Mouse (Mus musculus): ENCODE results near the gene Hnrnpa3. TPM values are rescaled to one million over a fixed set of nuclear protein-coding genes. Genes with fewer than 3 reads are reported as not detected.
A peak's percentile ranks its signal among the peaks of the same experiment; 100 is the strongest.
"Not testable (repeated sequence)": the region's sequence is repeated elsewhere in the genome, so short reads cannot be mapped to it uniquely, and the experiment has no call there.

Hnrnpa3 gene
- total RNA-seq, 2 experiments from 2014 or later: 192 to 229 TPM

DNA sequence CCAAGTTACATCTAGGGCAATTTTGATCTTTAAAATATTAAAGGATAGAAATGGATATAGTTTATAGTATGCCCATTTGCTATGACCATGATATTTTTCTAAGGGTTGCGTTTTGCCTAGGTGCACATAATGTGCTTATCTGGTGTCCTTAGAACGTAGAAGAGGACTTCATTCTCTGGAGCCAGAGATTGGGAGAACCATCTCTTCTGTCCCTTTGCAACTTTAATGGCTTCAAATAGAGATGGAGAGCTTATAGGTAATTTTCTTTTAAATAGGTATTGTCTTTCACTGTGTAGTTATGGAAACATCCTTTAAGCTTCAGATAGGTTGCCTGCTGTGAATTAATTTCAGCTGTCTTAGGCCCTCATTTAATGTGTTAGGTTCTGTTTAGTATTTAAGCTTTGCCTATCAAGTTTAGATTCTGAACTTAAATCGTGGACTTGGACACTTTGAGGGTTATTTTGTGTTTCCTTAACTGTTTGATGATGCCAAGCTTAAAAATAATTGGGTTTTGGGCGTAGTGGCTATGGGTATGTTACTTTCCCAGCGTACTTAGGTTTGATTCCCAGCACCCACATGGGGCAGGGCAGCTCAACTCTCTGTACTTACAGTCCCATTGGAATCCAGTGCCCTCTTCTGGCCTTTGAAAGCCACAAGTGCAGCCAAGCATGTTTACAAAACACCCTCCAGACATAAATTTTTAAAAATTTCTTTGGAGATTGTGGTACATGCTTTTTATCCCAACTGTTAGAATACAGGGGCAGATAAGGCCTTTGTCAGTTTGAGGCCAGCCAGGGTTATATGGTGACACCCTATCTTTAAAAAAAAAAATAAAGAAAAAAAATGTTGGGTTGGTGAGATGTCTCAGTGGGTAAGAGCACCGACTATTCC is 11.6 kb downstream of the Hnrnpa3 start:
- intact Hi-C loops (cut with DNase I): no loop called here
- no peak for DNase-seq

DNA sequence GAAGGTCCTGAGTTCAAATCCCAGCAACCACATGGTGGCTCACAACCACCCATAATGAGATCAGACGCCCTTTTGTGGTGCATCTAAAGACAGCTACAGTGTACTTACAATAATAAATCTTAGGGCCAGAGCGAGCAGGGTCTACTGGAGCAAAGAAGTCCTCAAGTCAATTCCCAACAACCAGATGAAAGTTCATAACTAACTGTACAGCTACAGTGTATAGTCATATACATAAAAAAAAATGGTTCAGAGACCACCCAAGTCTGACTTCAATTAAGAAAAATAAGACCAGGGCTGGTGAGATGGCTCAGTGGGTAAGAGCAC is 12.2 kb downstream of the Hnrnpa3 start:
- DNase-seq: no peak
- intact Hi-C loops (cut with DNase I): no loop called here

DNA sequence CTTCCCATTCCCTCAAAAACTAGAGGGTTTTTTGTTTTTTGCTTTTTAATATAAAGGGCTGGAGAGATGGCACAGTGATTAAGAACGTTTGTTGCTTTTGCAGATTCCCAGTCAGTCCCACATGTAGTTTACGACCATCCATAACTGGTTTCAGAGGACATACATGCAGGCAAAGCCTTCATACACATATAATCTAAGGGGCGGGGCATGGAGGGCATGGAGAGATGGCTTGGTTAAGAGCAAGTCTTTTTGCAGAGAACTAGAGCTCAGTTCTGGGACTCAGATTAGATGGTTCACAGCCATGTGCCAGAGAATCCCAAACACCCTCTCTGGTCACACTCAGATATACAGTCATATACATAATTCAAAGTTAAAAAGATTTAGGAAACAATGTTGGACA is 13.5 kb downstream of the Hnrnpa3 start:
- intact Hi-C loops (cut with DNase I): no loop called here
- DNase-seq: no peak

DNA sequence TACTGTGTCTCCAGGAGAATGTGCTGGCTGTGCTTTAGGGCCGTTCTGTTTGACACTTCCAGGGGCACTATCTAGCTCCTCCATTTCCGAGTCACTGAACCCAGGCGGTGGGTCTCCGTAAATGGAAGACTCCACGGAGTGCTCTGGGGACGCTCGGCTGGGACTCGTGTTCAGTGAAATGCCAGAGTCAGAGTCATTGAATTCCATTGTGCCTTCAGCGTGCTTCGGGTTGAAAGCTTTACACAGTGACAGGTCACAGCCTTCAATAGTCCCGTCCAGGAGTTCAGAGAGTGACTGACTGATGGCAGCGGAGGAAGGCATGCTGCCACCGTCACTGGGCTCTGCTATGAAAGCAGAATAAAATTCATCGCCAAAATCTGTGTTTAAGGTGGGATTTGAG is 17.5 kb downstream of the Hnrnpa3 start:
- no peak for DNase-seq
- intact Hi-C loops (cut with DNase I): no loop called here

GRCm38 (mm10) chr2:75679947-75680346 is 20.9 kb downstream of the Hnrnpa3 start:
- intact Hi-C loops (cut with DNase I): loop anchor here (2.0 kb wide), 1 partner anchor 17 kb away; no protein-coding TSS in a partner anchor
- DNase-seq: no peak

GRCm38 (mm10) chr2:75681439-75681838 is 22.4 kb downstream of the Hnrnpa3 start:
- intact Hi-C loops (cut with DNase I): no loop called here
- DNase-seq: no peak

DNA sequence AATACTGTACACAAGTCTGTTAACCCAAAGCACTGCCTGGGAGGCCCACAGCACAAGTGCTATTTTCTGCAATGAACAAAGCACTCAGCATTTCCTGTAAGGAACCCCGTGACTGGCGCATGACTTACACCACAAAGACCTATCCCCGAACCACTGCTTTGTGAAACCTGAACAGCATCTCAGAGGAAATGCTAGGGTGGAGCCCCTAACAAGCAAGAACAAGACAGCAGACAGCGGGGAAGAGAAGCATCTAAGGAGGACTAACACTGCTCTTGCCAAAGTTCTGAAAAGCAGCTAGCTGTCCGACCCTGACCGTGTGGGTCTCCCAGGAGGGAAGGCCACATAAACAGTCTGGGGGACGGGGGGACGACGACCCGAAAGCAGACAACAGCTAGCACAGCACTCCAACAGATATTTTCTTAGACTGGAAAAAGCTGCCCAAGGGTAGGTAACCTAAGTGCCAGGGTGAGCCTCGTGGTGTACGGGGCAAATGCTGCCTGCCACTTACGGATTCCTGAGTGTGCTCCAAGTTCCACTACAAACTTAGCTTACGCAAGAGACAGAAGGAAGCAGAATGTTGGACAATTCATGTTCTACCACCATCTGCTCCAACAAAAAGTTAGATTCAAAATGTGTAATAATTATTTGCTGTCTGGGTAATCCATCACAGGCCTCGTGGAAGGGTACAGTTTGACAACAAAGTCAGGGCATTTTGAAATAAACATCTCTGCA is 24.1 kb downstream of the Hnrnpa3 start:
- intact Hi-C loops (cut with DNase I): loop anchor here (2.0 kb wide), 1 partner anchor 20 kb away; no protein-coding TSS in a partner anchor
- DNase-seq: peak; percentile 56 to 65

DNA sequence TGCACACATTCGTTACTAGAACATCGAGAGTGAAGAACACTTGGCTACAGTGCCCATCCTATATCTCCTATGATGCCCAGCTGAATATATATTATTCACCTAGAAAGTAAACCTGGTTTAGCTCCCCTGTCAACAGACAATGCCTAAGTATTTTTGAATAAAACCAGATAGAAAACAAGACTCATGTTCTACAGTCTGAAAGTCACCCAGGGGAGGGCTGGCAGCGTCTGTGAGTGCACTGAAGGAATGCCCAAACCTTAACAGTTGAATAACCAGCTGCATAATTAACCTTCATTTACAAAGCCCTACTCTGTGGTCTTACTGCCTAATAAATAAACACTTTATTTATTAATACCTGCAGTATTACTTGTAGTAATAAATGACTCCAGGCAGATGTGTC is 25.5 kb downstream of the Hnrnpa3 start:
- no peak for DNase-seq
- intact Hi-C loops (cut with DNase I): no loop called here

DNA sequence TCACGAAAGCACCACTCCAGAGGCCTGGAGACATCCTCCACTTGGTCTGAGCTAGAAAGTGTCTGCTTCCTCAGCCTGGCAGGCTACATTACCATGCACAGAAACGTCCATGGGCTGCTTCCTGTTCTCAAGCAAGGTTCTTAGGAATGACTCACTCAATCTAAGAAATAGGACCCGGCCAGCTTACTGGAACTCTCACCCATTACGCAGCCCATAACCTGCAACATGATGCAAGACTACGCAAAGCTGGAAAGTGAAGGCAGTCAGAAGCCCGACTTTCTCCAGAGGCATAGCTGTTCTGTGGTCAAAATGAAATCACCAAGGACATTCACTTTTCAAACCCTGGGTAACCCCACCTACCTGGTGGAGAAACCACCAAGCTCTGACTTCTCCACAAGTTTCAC is 26.4 kb downstream of the Hnrnpa3 start:
- DNase-seq: peak in 1 of 2 experiments; percentile 7
- intact Hi-C loops (cut with DNase I): no loop called here

DNA sequence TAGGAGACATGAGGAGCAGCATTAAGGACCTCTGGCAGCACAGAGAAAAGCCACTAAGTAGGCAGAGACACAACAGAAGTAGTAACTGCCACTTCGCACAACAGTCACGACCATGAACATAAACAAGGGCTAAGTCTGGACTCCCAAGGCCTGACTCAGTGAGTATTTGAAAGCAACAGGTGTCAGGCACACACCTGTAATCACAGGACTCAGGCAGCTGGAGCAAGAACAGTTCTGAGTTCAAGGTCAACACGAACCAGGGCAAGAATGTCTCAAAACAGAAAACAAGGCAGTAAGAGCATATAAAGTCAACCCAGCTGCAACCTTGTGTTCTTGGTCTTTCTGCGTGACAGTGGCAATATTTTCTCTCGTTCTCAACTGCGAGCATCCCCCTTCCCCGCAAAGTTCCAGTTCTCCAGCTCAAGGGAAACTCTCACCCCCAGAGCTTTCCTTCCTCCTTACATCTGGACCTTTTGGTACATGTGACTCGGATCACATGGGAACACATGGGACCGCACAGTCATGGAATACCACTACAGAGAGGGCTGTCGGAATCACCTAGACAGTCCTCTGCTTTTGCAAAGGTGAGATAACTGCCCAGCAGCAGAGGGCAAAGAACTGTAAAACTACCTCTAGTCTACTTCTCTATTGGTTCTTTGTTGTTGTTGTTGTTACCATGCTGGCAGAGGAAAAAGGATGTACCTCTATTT is 28.1 kb downstream of the Hnrnpa3 start:
- DNase-seq: no peak
- intact Hi-C loops (cut with DNase I): no loop called here

DNA sequence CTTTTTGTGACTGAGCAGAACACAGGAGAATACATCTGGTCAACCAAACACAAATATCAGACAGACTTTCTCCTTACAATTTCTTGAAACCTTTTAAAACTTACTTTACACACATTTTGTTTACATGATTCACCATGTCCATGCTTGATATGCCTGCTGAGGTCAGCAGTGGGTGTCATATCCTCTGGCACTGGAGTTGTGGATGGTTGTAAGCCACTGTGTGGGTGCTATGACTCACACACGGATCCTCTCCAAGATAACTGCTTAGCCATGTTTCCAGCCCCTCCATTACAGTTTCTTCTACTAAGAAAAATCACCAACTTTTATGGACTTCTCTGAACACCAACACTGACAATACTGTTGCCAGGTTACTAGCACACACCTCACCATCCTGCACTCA is 29.8 kb downstream of the Hnrnpa3 start:
- DNase-seq: no peak
- intact Hi-C loops (cut with DNase I): no loop called here

- intact Hi-C loops (cut with DNase I): no loop called here
These were observed 30.6 kb downstream of the Hnrnpa3 start for GRCm38 (mm10) chr2:75689482-75690158.

DNA sequence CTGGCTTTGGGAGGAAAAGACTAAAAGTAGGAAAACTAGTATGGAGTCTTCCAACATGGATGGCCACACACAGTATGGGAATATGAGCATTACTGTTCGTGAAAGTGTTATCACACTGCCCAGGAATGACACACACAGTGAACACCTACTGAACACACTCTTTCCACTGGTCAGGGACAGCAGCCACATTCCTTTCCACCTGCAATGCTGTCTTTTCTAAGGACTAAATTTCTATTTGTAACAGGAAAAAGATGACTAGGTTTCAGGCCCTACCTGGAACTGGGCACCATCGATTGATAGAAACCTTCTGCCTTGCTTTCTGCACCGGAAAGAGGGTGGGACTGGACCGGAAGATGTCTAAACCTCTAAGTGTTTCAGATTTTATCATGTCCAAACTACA is 31.6 kb downstream of the Hnrnpa3 start:
- intact Hi-C loops (cut with DNase I): no loop called here
- no peak for DNase-seq

More at GRCm38 (mm10) chr2:75689482-75690158, 30.6 kb downstream of the Hnrnpa3 start:
- DNase-seq: no peak

DNA sequence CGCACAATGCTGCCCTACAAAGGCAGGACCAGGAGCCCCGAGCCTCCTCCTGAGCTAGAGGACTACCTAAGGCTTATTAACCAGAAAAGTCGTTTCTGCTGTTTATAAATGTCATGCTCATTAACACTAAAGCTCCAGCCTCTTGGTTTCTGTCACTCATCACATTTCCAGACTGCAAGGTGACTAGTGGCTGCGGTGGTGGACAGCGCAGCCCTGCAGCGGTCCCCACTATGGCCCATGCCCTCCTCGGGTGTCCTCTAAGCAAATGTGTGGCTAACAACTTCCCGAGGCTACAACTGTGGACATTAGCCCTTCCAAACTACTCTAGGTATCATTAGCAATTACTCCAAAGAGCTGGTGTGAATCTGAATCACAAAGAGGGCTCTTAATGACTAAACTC is 32.3 kb downstream of the Hnrnpa3 start:
- intact Hi-C loops (cut with DNase I): no loop called here

DNA sequence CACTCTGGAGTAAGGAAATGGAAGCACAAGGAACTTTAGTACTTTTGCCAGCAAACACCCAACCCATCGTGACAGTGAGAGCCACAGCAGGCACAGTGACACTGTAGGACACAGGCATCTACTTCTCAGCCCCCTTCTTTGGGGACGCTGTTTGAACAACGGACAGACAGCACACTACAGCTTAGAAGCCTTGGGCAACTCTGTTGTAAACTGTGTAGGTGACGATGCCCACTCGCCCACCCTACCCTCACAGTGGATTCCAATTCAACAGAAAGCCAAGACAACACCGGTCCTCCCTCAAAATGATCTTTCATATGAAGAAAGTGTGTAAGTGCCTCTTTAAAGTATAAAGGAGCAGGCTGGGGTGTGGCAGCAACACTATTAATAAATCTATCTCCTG is 33.3 kb downstream of the Hnrnpa3 start:
- intact Hi-C loops (cut with DNase I): no loop called here
- DNase-seq: no peak

More for the DNA sequence above, 32.3 kb downstream of the Hnrnpa3 start:
- no peak for DNase-seq

DNA sequence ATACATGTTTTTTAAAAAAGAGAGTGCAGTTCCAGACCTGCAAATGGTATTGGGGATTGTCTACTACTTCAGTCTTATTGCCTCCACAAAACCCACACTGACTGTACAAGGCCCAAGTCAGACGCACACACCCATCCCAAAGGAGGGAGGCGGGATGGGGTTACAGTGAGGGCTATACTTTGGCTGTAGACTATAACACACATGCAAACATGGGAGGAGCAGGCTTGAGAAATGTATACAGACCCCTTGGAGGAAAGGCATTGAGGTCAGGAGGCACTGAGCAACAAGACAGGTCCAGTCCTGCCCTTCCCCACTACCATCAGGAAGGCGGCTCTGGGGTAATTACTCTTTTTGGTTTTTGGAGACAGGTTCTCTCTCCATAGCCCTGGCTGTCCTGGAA is 35.9 kb downstream of the Hnrnpa3 start:
- DNase-seq; intact Hi-C loops (cut with DNase I): not testable (repeated sequence)

DNA sequence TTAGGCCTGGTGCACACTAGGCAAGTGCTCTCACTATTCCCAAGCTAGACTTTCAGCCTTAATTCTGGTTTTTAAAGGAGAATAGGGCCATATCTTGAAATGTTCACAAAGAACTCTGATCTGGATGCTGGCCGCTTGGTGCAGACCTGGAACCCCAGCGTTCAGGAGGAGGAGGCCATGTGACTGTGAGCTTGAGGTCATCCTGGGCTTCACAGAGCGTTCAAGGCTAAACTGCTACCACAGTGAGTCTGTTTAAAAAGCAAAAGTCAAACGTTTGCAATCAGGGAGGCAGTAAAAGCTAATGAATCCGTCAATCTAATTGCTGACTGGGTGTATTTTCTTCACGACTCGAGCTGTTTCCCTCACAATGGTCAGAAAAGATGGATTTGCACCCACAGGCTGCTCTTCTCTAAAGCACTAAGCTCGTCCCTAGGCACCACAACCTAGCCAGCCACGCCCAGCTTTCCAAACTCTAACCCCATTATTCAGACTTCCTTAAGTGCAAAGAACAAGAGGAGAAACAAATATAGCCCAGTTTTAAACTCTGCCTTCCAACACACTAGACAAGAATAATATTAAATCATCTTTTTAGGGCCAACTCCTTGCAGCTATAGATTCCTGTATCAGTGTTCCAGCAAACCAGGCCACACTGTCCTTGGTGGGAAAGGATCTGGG is 36.8 kb downstream of the Hnrnpa3 start:
- intact Hi-C loops (cut with DNase I): no loop called here
- DNase-seq: no peak

- intact Hi-C loops (cut with DNase I): no loop called here
- DNase-seq: no peak
These were observed 37.3 kb downstream of the Hnrnpa3 start for GRCm38 (mm10) chr2:75696371-75696770.

- intact Hi-C loops (cut with DNase I): no loop called here
- no peak for DNase-seq
These were observed 38.2 kb downstream of the Hnrnpa3 start for GRCm38 (mm10) chr2:75697222-75697621.

GRCm38 (mm10) chr2:75698007-75698406 is 38.9 kb downstream of the Hnrnpa3 start:
- no peak for DNase-seq
- intact Hi-C loops (cut with DNase I): no loop called here
